Mouse (Mus musculus) stomach, postnatal 0 days (tissue): ENCODE data around the gene Hrk.

Experiments used
- CTCF ChIP-seq: IDR thresholded peaks from 2 replicates; pipeline ENCODE4 v1.5.1; 2016; ENCODE audit warnings: antibody characterized with exemption, low read depth, mild to moderate bottlenecking, moderate library complexity
- EP300 ChIP-seq: optimal IDR thresholded peaks from 2 replicates; pipeline ENCODE3; 2016; ENCODE audit warnings: antibody characterized with exemption

DNA sequence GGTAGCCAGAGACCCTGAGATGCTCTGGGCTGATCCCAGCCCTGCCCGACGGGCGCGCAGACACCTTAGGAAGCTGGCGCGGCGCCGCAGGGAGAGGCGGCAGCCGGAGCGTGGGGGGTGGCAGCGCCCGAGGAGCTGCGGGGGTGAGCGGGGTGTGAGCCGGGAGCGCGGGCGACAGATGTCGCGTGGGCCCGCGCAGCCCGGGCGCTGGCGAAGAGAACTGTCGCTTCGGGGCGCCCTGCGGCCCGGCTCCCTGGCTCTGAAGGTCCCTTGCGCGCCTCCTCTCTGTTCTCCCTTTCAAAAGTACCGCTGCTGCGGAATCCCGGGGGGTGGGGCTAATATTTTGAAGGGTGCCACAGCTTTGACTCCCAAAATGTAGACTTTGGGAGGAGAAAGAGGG is 7.2 kb downstream of the Hrk start:
- TF ChIP-seq CTCF = no peak
- TF ChIP-seq EP300 = no peak
